Mouse (Mus musculus): ENCODE measurements around the gene Msh2. TPM values are rescaled to one million over a fixed set of nuclear protein-coding genes. Genes with fewer than 3 reads are reported as not detected.
"Not testable (repeated sequence)": the region's sequence is repeated elsewhere in the genome, so short reads cannot be mapped to it uniquely, and the experiment has no call there.

The Msh2 gene
- polyA plus RNA-seq (2016; fragmentation: Nextera tagmentation; extraction: Ambion mirVana) = 95.9 and 96.6 TPM in 2 replicates

GRCm38 (mm10) chr17:87671890-87672660, at the start of gene Msh2:
Msh2 (plus strand) TSS chr17:87672330.
- under 1% methylated on average over 44 of the region's 44 CpGs for WGBS
- Histone ChIP-seq H3K27me3 (no peaks in the 10 kb centered on the region), H3K9ac (peak within 1 kb of the TSS; percentile 84), H3K4me3 (peak within 1 kb of the TSS; percentile 95), H3K36me3 (no peaks in the 10 kb centered on the region), H3K27ac (peak within 1 kb of the TSS; percentile 87), H3K4me2 (replicated peaks) (peak within 1 kb of the TSS; percentile 78), H3K9me3 (replicated peaks) (no peaks in the 10 kb centered on the region), H3K4me1 (peaks cover 22% of the 10 kb centered on the region)
- ATAC-seq (ENCODE audit: low FRiP score) = peak; percentile 99

- Histone ChIP-seq H3K27ac (no peak overlapping the region), H3K4me3 (no peak overlapping the region), H3K4me2 (replicated peaks) (no peak overlapping the region), H3K9ac (no peak overlapping the region), H3K27me3 (no peaks in the 10 kb centered on the region), H3K9me3 (replicated peaks) (no peaks in the 10 kb centered on the region), H3K36me3 (no peaks in the 10 kb centered on the region), H3K4me1 (no peaks in the 10 kb centered on the region)
- ATAC-seq (ENCODE audit: low FRiP score) = no peak
- WGBS = 62% methylated on average over 3 of the region's 3 CpGs
Observed at GRCm38 (mm10) chr17:87625510-87626086, 46.5 kb upstream of the Msh2 start.

- Histone ChIP-seq H3K9ac (no peak overlapping the region), H3K36me3 (no peaks in the 10 kb centered on the region)
- WGBS = 92% methylated on average over 5 of the region's 5 CpGs
Observed at GRCm38 (mm10) chr17:87628144-87628543, 44.0 kb upstream of the Msh2 start.

GRCm38 (mm10) chr17:87628706-87629105, 43.4 kb upstream of the Msh2 start:
- Histone ChIP-seq H3K9me3 (replicated peaks) (no peaks in the 10 kb centered on the region), H3K4me1 (no peaks in the 10 kb centered on the region), H3K4me2 (replicated peaks) (no peak overlapping the region), H3K36me3 (no peaks in the 10 kb centered on the region), H3K27me3 (no peaks in the 10 kb centered on the region), H3K4me3 (no peak overlapping the region), H3K9ac (no peak overlapping the region), H3K27ac (no peak overlapping the region)
- 73% methylated on average over 7 of the region's 7 CpGs for WGBS
- no peak for ATAC-seq (ENCODE audit: low FRiP score)

More at GRCm38 (mm10) chr17:87628144-87628543, 44.0 kb upstream of the Msh2 start:
- Histone ChIP-seq H3K27me3 (no peaks in the 10 kb centered on the region), H3K4me1 (no peaks in the 10 kb centered on the region), H3K4me3 (no peak overlapping the region), H3K4me2 (replicated peaks) (no peak overlapping the region), H3K27ac (no peak overlapping the region), H3K9me3 (replicated peaks) (no peaks in the 10 kb centered on the region)
- ATAC-seq (ENCODE audit: low FRiP score) = no peak

GRCm38 (mm10) chr17:87637056-87637389, 35.1 kb upstream of the Msh2 start:
- Histone ChIP-seq H3K9me3 (replicated peaks) (no peaks in the 10 kb centered on the region), H3K4me1 (peaks cover 11% of the 10 kb centered on the region; the same call in 1 of the 2 replicates), H3K36me3 (no peaks in the 10 kb centered on the region), H3K9ac (peak overlapping the region; percentile 58; the same call in 1 of the 2 replicates), H3K27me3 (peaks cover 42% of the 10 kb centered on the region), H3K4me3 (peak overlapping the region; percentile 60), H3K4me2 (replicated peaks) (peak overlapping the region; percentile 84), H3K27ac (no peak overlapping the region)
- no peak for ATAC-seq (ENCODE audit: low FRiP score)
- WGBS = 4% methylated on average over 22 of the region's 22 CpGs

GRCm38 (mm10) chr17:87639242-87639641, 32.9 kb upstream of the Msh2 start:
- 74% methylated on average over 5 of the region's 5 CpGs for whole genome bisulfite sequencing
- H3K36me3 ChIP-seq = no peaks in the 10 kb centered on the region
- no peak for ATAC-seq (ENCODE audit: low FRiP score)
- peaks cover 11% of the 10 kb centered on the region; the same call in 1 of the 2 replicates for H3K4me1 ChIP-seq
- H3K27me3 ChIP-seq = peaks cover 42% of the 10 kb centered on the region
- no peak overlapping the region for H3K4me3 ChIP-seq
- H3K4me2 ChIP-seq (replicated peaks) = no peak overlapping the region
- H3K9me3 ChIP-seq (replicated peaks) = no peaks in the 10 kb centered on the region
- H3K27ac ChIP-seq = no peak overlapping the region
- H3K9ac ChIP-seq = no peak overlapping the region

GRCm38 (mm10) chr17:87640272-87640671, 31.9 kb upstream of the Msh2 start:
- WGBS = 93% methylated on average over 27 of the region's 27 CpGs
- no peak for ATAC-seq (ENCODE audit: low FRiP score)
- Histone ChIP-seq H3K4me3 (no peak overlapping the region), H3K36me3 (no peaks in the 10 kb centered on the region), H3K9me3 (replicated peaks) (no peaks in the 10 kb centered on the region), H3K9ac (no peak overlapping the region), H3K4me1 (peaks cover 11% of the 10 kb centered on the region; the same call in 1 of the 2 replicates), H3K27ac (no peak overlapping the region), H3K27me3 (peaks cover 33% of the 10 kb centered on the region), H3K4me2 (replicated peaks) (no peak overlapping the region)

- Histone ChIP-seq H3K27ac (no peak overlapping the region), H3K27me3 (peaks cover 25% of the 10 kb centered on the region), H3K4me2 (replicated peaks) (no peak overlapping the region), H3K4me1 (peaks cover 6% of the 10 kb centered on the region; the same call in 1 of the 2 replicates), H3K9ac (no peak overlapping the region), H3K9me3 (replicated peaks) (no peaks in the 10 kb centered on the region), H3K36me3 (no peaks in the 10 kb centered on the region), H3K4me3 (no peak overlapping the region)
- ATAC-seq (ENCODE audit: low FRiP score) = no peak
- 90% methylated on average over 12 of the region's 12 CpGs for WGBS
Observed at GRCm38 (mm10) chr17:87641006-87641405, 31.1 kb upstream of the Msh2 start.

- Histone ChIP-seq H3K4me3 (no peak overlapping the region), H3K27ac (no peak overlapping the region), H3K4me2 (replicated peaks) (no peak overlapping the region), H3K9ac (no peak overlapping the region), H3K36me3 (no peaks in the 10 kb centered on the region), H3K27me3 (peaks cover 12% of the 10 kb centered on the region), H3K9me3 (replicated peaks) (no peaks in the 10 kb centered on the region), H3K4me1 (no peaks in the 10 kb centered on the region)
- no peak for ATAC-seq (ENCODE audit: low FRiP score)
- WGBS = 92% methylated on average over 8 of the region's 8 CpGs
Observed at GRCm38 (mm10) chr17:87642744-87643143, 29.4 kb upstream of the Msh2 start.

- WGBS = 94% methylated on average over 5 of the region's 5 CpGs
- H3K9ac ChIP-seq; ATAC-seq (ENCODE audit: low FRiP score); H3K27ac ChIP-seq; H3K9me3 ChIP-seq (replicated peaks); H3K4me1 ChIP-seq; H3K4me2 ChIP-seq (replicated peaks); H3K4me3 ChIP-seq; H3K36me3 ChIP-seq; H3K27me3 ChIP-seq: not testable (repeated sequence)
Observed at GRCm38 (mm10) chr17:87655616-87656015, 16.5 kb upstream of the Msh2 start.

- ATAC-seq (ENCODE audit: low FRiP score); H3K9me3 ChIP-seq (replicated peaks); H3K4me2 ChIP-seq (replicated peaks); H3K4me3 ChIP-seq; H3K27ac ChIP-seq; H3K9ac ChIP-seq; H3K27me3 ChIP-seq; H3K4me1 ChIP-seq; H3K36me3 ChIP-seq: not testable (repeated sequence)
- WGBS = 85% methylated on average over 9 of the region's 9 CpGs
Observed at GRCm38 (mm10) chr17:87661958-87662573, 10.1 kb upstream of the Msh2 start.

GRCm38 (mm10) chr17:87664238-87664637, 7.9 kb upstream of the Msh2 start:
- H3K9ac ChIP-seq = no peak overlapping the region
- no peak overlapping the region for H3K4me3 ChIP-seq
- no peaks in the 10 kb centered on the region for H3K36me3 ChIP-seq
- H3K27me3 ChIP-seq = no peaks in the 10 kb centered on the region
- H3K4me1 ChIP-seq = no peaks in the 10 kb centered on the region
- H3K4me2 ChIP-seq (replicated peaks) = no peak overlapping the region
- 0 out of 2 replicates have a peak, but pooled peaks cover 5% of the 10 kb centered on the region for H3K9me3 ChIP-seq (replicated peaks)
- ATAC-seq (ENCODE audit: low FRiP score) = no peak
- no peak overlapping the region for H3K27ac ChIP-seq

Measured in hindbrain, embryonic 12.5 days (tissue).